Mouse (Mus musculus) kidney, postnatal 0 days (tissue): ENCODE data around the gene Gimap1. TPM values are rescaled to one million over a fixed set of nuclear protein-coding genes. Genes with fewer than 3 reads are reported as not detected.

ENCODE experiments used
- ATAC-seq: fragments of 200-750 bp; cut with Nextera tagmentation; replicated peaks from 2 replicates; pipeline ENCODE4 v1.8.0; 2017; ENCODE audit warnings: low read depth, moderate number of reproducible peaks, moderate TSS enrichment, moderate library complexity; ENCODE audit not compliant: low FRiP score
- DNase-seq: peaks from one replicate; pipeline ENCODE4 v3.0.0-alpha.2; 2016; ENCODE audit warnings: low spot score
- H3K27ac ChIP-seq: fragments of 300-500 bp; sonication (generic); 2 replicates; pipeline ENCODE4 v1.5.1; 2014; ENCODE audit warnings: mild to moderate bottlenecking
- H3K27me3 ChIP-seq: fragments of 300-500 bp; sonication (generic); 2 replicates; pipeline ENCODE4 v1.6.1; 2014; ENCODE audit warnings: low read length, mixed read lengths; ENCODE audit not compliant: insufficient read depth
- H3K36me3 ChIP-seq: fragments of 300-500 bp; sonication (generic); 2 replicates; pipeline ENCODE4 v1.6.1; 2014; ENCODE audit warnings: low read length, mixed read lengths; ENCODE audit not compliant: insufficient read depth
- H3K4me1 ChIP-seq: fragments of 300-500 bp; sonication (generic); replicated peaks from 2 replicates; pipeline ENCODE4 v1.6.1; 2014; ENCODE audit warnings: antibody characterized with exemption, low read length, mixed read lengths; ENCODE audit not compliant: insufficient read depth
- H3K4me2 ChIP-seq: fragments of 300-500 bp; sonication (generic); 2 replicates; pipeline ENCODE4 v1.6.1; 2014; ENCODE audit warnings: mild to moderate bottlenecking, low read length, moderate library complexity, mixed read lengths
- H3K4me3 ChIP-seq: fragments of 300-500 bp; sonication (generic); replicated peaks from 2 replicates; pipeline ENCODE4 v1.5.1; 2014; ENCODE audit warnings: low read depth, low read length
- H3K9ac ChIP-seq: fragments of 300-500 bp; sonication (generic); 2 replicates; pipeline ENCODE4 v1.6.1; 2014; ENCODE audit warnings: low read depth, low read length
- H3K9me3 ChIP-seq: fragments of 300-500 bp; sonication (generic); replicated peaks from 2 replicates; pipeline ENCODE4 v1.6.1; 2016; ENCODE audit warnings: low read length, inconsistent platforms, mixed read lengths
- CTCF ChIP-seq: IDR thresholded peaks from 2 replicates; pipeline ENCODE4 v1.5.1; 2016; ENCODE audit warnings: antibody characterized with exemption, low read depth, mild to moderate bottlenecking, moderate library complexity
- WGBS: fragments of 180-500 bp; shearing (Covaris S2); extraction: QIAGEN DNeasy Blood & Tissue Kit; methylation state at CpG from one replicate; pipeline ENCODE4 v1.1.7; 2014; 5-methylcytosine and 5-hydroxymethylcytosine counted together
- polyA plus RNA-seq: library from polyadenylated mRNA; unstranded; fragments of >200 nt; fragmentation: Nextera tagmentation; extraction: Ambion mirVana; gene quantifications from 2 replicates; pipeline ENCODE4 v1.2.1, GENCODE M21; 2015

Gimap1 gene
- polyA plus RNA-seq, 1 experiment from 2014 or later: 26.8 TPM

GRCm38 (mm10) chr6:48698888-48699287, 40.0 kb upstream of the Gimap1 start:
- ATAC-seq: no peak
- peak overlapping the region; percentile 64 for H3K27ac ChIP-seq
- WGBS: 83% methylated on average over 3 of the region's 3 CpGs
- DNase-seq: no peak
- peaks cover 3% of the 10 kb centered on the region; the same call in 1 of the 2 replicates for H3K36me3 ChIP-seq
- no peaks in the 10 kb centered on the region for H3K27me3 ChIP-seq
- no peak overlapping the region for H3K9ac ChIP-seq
- H3K4me3 ChIP-seq: no peak overlapping the region
- H3K9me3 ChIP-seq: no peaks in the 10 kb centered on the region
- H3K4me2 ChIP-seq: no peak overlapping the region
- H3K4me1 ChIP-seq: no peaks in the 10 kb centered on the region
- TF ChIP-seq CTCF: no peak

GRCm38 (mm10) chr6:48700251-48701075, 38.4 kb upstream of the Gimap1 start:
- no peaks in the 10 kb centered on the region for H3K4me1 ChIP-seq
- H3K9ac ChIP-seq: no peak overlapping the region
- no peak overlapping the region for H3K4me3 ChIP-seq
- H3K9me3 ChIP-seq: no peaks in the 10 kb centered on the region
- 52% methylated on average over 5 of the region's 5 CpGs for WGBS
- peaks cover 3% of the 10 kb centered on the region; the same call in 1 of the 2 replicates for H3K36me3 ChIP-seq
- no peaks in the 10 kb centered on the region for H3K27me3 ChIP-seq
- no peak overlapping the region for H3K4me2 ChIP-seq
- no peak for TF ChIP-seq CTCF
- DNase-seq (peak; percentile 61), ATAC-seq (no peak)
- peak overlapping the region; percentile 66 for H3K27ac ChIP-seq

GRCm38 (mm10) chr6:48702146-48702545, 36.7 kb upstream of the Gimap1 start:
- WGBS: 84% methylated on average over 7 of the region's 7 CpGs

GRCm38 (mm10) chr6:48702601-48703000, 36.3 kb upstream of the Gimap1 start:
- Histone ChIP-seq H3K4me3 (no peak overlapping the region), H3K4me2 (no peak overlapping the region), H3K9ac (no peak overlapping the region), H3K9me3 (no peaks in the 10 kb centered on the region), H3K27me3 (no peaks in the 10 kb centered on the region), H3K27ac (0 out of 2 replicates have a peak overlapping the region, but pooled peaks have one; percentile 19), H3K36me3 (peaks cover 3% of the 10 kb centered on the region; the same call in 1 of the 2 replicates), H3K4me1 (no peaks in the 10 kb centered on the region)
- ATAC-seq (no peak), DNase-seq (no peak)
- peak; percentile 67 for TF ChIP-seq CTCF
- 73% methylated on average over 5 of the region's 5 CpGs for WGBS

More at GRCm38 (mm10) chr6:48702146-48702545, 36.7 kb upstream of the Gimap1 start:
- H3K4me2 ChIP-seq: no peak overlapping the region
- H3K36me3 ChIP-seq: peaks cover 3% of the 10 kb centered on the region; the same call in 1 of the 2 replicates
- no peak overlapping the region for H3K9ac ChIP-seq
- no peak for ATAC-seq
- no peaks in the 10 kb centered on the region for H3K27me3 ChIP-seq
- no peaks in the 10 kb centered on the region for H3K9me3 ChIP-seq
- no peak overlapping the region for H3K4me3 ChIP-seq
- peak overlapping the region; percentile 19; the same call in 1 of the 2 replicates for H3K27ac ChIP-seq
- no peak for TF ChIP-seq CTCF
- no peaks in the 10 kb centered on the region for H3K4me1 ChIP-seq
- DNase-seq: no peak

- Histone ChIP-seq H3K36me3 (peaks cover 3% of the 10 kb centered on the region; the same call in 1 of the 2 replicates), H3K4me3 (no peak overlapping the region), H3K4me2 (no peak overlapping the region), H3K27me3 (no peaks in the 10 kb centered on the region), H3K9me3 (no peaks in the 10 kb centered on the region), H3K4me1 (no peaks in the 10 kb centered on the region), H3K27ac (no peak overlapping the region), H3K9ac (no peak overlapping the region)
- no peak for DNase-seq
- no peak for ATAC-seq
- no peak for TF ChIP-seq CTCF
Measured at GRCm38 (mm10) chr6:48704146-48704545, 34.7 kb upstream of the Gimap1 start.

GRCm38 (mm10) chr6:48706130-48706529, 32.7 kb upstream of the Gimap1 start:
- H3K9ac ChIP-seq: no peak overlapping the region
- ATAC-seq (no peak), DNase-seq (no peak)
- peaks cover 3% of the 10 kb centered on the region; the same call in 1 of the 2 replicates for H3K36me3 ChIP-seq
- no peaks in the 10 kb centered on the region for H3K9me3 ChIP-seq
- H3K4me1 ChIP-seq: no peaks in the 10 kb centered on the region
- no peaks in the 10 kb centered on the region for H3K27me3 ChIP-seq
- H3K4me2 ChIP-seq: peak overlapping the region; percentile 19
- no peak for TF ChIP-seq CTCF
- H3K27ac ChIP-seq: peak overlapping the region; percentile 57
- H3K4me3 ChIP-seq: peak overlapping the region; percentile 18
- 49% methylated on average over 3 of the region's 3 CpGs for WGBS
